Mouse (Mus musculus): ENCODE results near the gene Prdm8. TPM values are rescaled to one million over a fixed set of nuclear protein-coding genes. Genes with fewer than 3 reads are reported as not detected.

Gene Prdm8
- polyA plus RNA-seq, 1 experiment from 2014 or later, result not detected

- Histone ChIP-seq H3K4me2 (replicated peaks; ENCODE audit: low read depth, low read length) (no peak overlapping the region), H3K9me3 (ENCODE audit: control insufficient read depth, low read length) (no peaks in the 10 kb centered on the region), H3K4me1 (ENCODE audit: control insufficient read depth, insufficient read depth, low read length) (peaks cover 10% of the 10 kb centered on the region; the same call in 1 of the 2 replicates), H3K27ac (ENCODE audit: low read depth, low read length) (no peak overlapping the region), H3K36me3 (ENCODE audit: control insufficient read depth, insufficient read depth, low read length) (no peaks in the 10 kb centered on the region), H3K9ac (ENCODE audit: low read depth, low read length) (no peak overlapping the region), H3K27me3 (ENCODE audit: control insufficient read depth, insufficient read depth, low read length) (peaks cover 93% of the 10 kb centered on the region), H3K4me3 (ENCODE audit: low read length) (no peak overlapping the region)
- ATAC-seq (ENCODE audit: low FRiP score, low TSS enrichment), result no peak
- 2% methylated on average over 14 of the region's 14 CpGs for WGBS
Observed at GRCm38 (mm10) chr5:98183031-98183595, 16.1 kb downstream of the Prdm8 start.

GRCm38 (mm10) chr5:98184281-98184910 lies 17.4 kb downstream of the Prdm8 start:
- H3K4me3 ChIP-seq (ENCODE audit: low read length), result no peak overlapping the region
- peaks cover 10% of the 10 kb centered on the region; the same call in 1 of the 2 replicates for H3K4me1 ChIP-seq (ENCODE audit: control insufficient read depth, insufficient read depth, low read length)
- no peaks in the 10 kb centered on the region for H3K36me3 ChIP-seq (ENCODE audit: control insufficient read depth, insufficient read depth, low read length)
- no peak overlapping the region for H3K4me2 ChIP-seq (replicated peaks; ENCODE audit: low read depth, low read length)
- H3K9ac ChIP-seq (ENCODE audit: low read depth, low read length), result no peak overlapping the region
- peaks cover 93% of the 10 kb centered on the region for H3K27me3 ChIP-seq (ENCODE audit: control insufficient read depth, insufficient read depth, low read length)
- no peak for ATAC-seq (ENCODE audit: low FRiP score, low TSS enrichment)
- no peaks in the 10 kb centered on the region for H3K9me3 ChIP-seq (ENCODE audit: control insufficient read depth, low read length)
- no peak overlapping the region for H3K27ac ChIP-seq (ENCODE audit: low read depth, low read length)
- 2% methylated on average over 17 of the region's 17 CpGs for WGBS

- WGBS, result under 1% methylated on average over 82 of the region's 89 CpGs
- Histone ChIP-seq H3K27ac (ENCODE audit: low read depth, low read length) (no peak overlapping the region), H3K4me3 (ENCODE audit: low read length) (peak overlapping the region; percentile 53), H3K4me1 (ENCODE audit: control insufficient read depth, insufficient read depth, low read length) (peaks cover 10% of the 10 kb centered on the region; the same call in 1 of the 2 replicates), H3K27me3 (ENCODE audit: control insufficient read depth, insufficient read depth, low read length) (peaks cover 93% of the 10 kb centered on the region), H3K36me3 (ENCODE audit: control insufficient read depth, insufficient read depth, low read length) (no peaks in the 10 kb centered on the region), H3K9me3 (ENCODE audit: control insufficient read depth, low read length) (no peaks in the 10 kb centered on the region), H3K9ac (ENCODE audit: low read depth, low read length) (peak overlapping the region; percentile 50), H3K4me2 (replicated peaks; ENCODE audit: low read depth, low read length) (peak overlapping the region; percentile 92)
- peak; percentile 58; the same call in 1 of the 2 replicates for ATAC-seq (ENCODE audit: low FRiP score, low TSS enrichment)
Observed at GRCm38 (mm10) chr5:98184971-98185805, 18.2 kb downstream of the Prdm8 start.

- Histone ChIP-seq H3K9me3 (ENCODE audit: control insufficient read depth, low read length) (no peaks in the 10 kb centered on the region), H3K36me3 (ENCODE audit: control insufficient read depth, insufficient read depth, low read length) (no peaks in the 10 kb centered on the region), H3K27me3 (ENCODE audit: control insufficient read depth, insufficient read depth, low read length) (peaks cover 93% of the 10 kb centered on the region), H3K27ac (ENCODE audit: low read depth, low read length) (no peak overlapping the region), H3K9ac (ENCODE audit: low read depth, low read length) (peak overlapping the region; percentile 50), H3K4me3 (ENCODE audit: low read length) (peak overlapping the region; percentile 53), H3K4me1 (ENCODE audit: control insufficient read depth, insufficient read depth, low read length) (peaks cover 4% of the 10 kb centered on the region; the same call in 1 of the 2 replicates), H3K4me2 (replicated peaks; ENCODE audit: low read depth, low read length) (peak overlapping the region; percentile 92)
- under 1% methylated on average over 69 of the region's 106 CpGs for WGBS
- peak; percentile 60; the same call in 1 of the 2 replicates for ATAC-seq (ENCODE audit: low FRiP score, low TSS enrichment)
Observed at GRCm38 (mm10) chr5:98185806-98186751, 19.1 kb downstream of the Prdm8 start.

- no peak overlapping the region for H3K27ac ChIP-seq (ENCODE audit: low read depth, low read length)
- no peaks in the 10 kb centered on the region for H3K9me3 ChIP-seq (ENCODE audit: control insufficient read depth, low read length)
- H3K4me1 ChIP-seq (ENCODE audit: control insufficient read depth, insufficient read depth, low read length), result peaks cover 4% of the 10 kb centered on the region; the same call in 1 of the 2 replicates
- WGBS, result under 1% methylated on average over 31 of the region's 31 CpGs
- peak overlapping the region; percentile 1; the same call in 1 of the 2 replicates for H3K4me2 ChIP-seq (replicated peaks; ENCODE audit: low read depth, low read length)
- peak overlapping the region; percentile 10; the same call in 1 of the 2 replicates for H3K4me3 ChIP-seq (ENCODE audit: low read length)
- peaks cover 65% of the 10 kb centered on the region for H3K27me3 ChIP-seq (ENCODE audit: control insufficient read depth, insufficient read depth, low read length)
- H3K36me3 ChIP-seq (ENCODE audit: control insufficient read depth, insufficient read depth, low read length), result no peaks in the 10 kb centered on the region
- ATAC-seq (ENCODE audit: low FRiP score, low TSS enrichment), result no peak
- H3K9ac ChIP-seq (ENCODE audit: low read depth, low read length), result no peak overlapping the region
Observed at GRCm38 (mm10) chr5:98189181-98190180, 22.5 kb downstream of the Prdm8 start.

GRCm38 (mm10) chr5:98192295-98192983 lies 25.4 kb downstream of the Prdm8 start:
- ATAC-seq (ENCODE audit: low FRiP score, low TSS enrichment), result no peak

GRCm38 (mm10) chr5:98194959-98195358 lies 28.0 kb downstream of the Prdm8 start:
- Histone ChIP-seq H3K9ac (ENCODE audit: low read depth, low read length) (no peak overlapping the region), H3K4me2 (replicated peaks; ENCODE audit: low read depth, low read length) (no peak overlapping the region), H3K36me3 (ENCODE audit: control insufficient read depth, insufficient read depth, low read length) (no peaks in the 10 kb centered on the region), H3K27me3 (ENCODE audit: control insufficient read depth, insufficient read depth, low read length) (peaks cover 16% of the 10 kb centered on the region), H3K9me3 (ENCODE audit: control insufficient read depth, low read length) (no peaks in the 10 kb centered on the region), H3K4me1 (ENCODE audit: control insufficient read depth, insufficient read depth, low read length) (no peaks in the 10 kb centered on the region), H3K4me3 (ENCODE audit: low read length) (no peak overlapping the region), H3K27ac (ENCODE audit: low read depth, low read length) (no peak overlapping the region)
- no peak for ATAC-seq (ENCODE audit: low FRiP score, low TSS enrichment)
- 94% methylated on average over 1 of the region's 1 CpGs for WGBS

More at GRCm38 (mm10) chr5:98192295-98192983, 25.4 kb downstream of the Prdm8 start:
- WGBS, result 24% methylated on average over 4 of the region's 4 CpGs
- Histone ChIP-seq H3K4me3 (ENCODE audit: low read length) (no peak overlapping the region), H3K9me3 (ENCODE audit: control insufficient read depth, low read length) (no peaks in the 10 kb centered on the region), H3K4me1 (ENCODE audit: control insufficient read depth, insufficient read depth, low read length) (no peaks in the 10 kb centered on the region), H3K27me3 (ENCODE audit: control insufficient read depth, insufficient read depth, low read length) (peaks cover 41% of the 10 kb centered on the region), H3K27ac (ENCODE audit: low read depth, low read length) (no peak overlapping the region), H3K36me3 (ENCODE audit: control insufficient read depth, insufficient read depth, low read length) (no peaks in the 10 kb centered on the region), H3K4me2 (replicated peaks; ENCODE audit: low read depth, low read length) (no peak overlapping the region), H3K9ac (ENCODE audit: low read depth, low read length) (no peak overlapping the region)
